Mouse (Mus musculus): ENCODE data around the gene Foxo1. TPM values are rescaled to one million over a fixed set of nuclear protein-coding genes. Genes with fewer than 3 reads are reported as not detected.
A peak's percentile ranks its signal among the peaks of the same experiment; 100 is the strongest.

The Foxo1 gene
- polyA plus RNA-seq (2015; fragmentation: Nextera tagmentation; extraction: Ambion mirVana): 5.6 and 6.0 TPM in 2 replicates

GRCm38 (mm10) chr3:52267652-52268486, at the start of gene Foxo1:
Gene Foxo1, plus strand, starts transcription at chr3:52268336.
- ATAC-seq (ENCODE audit: borderline replicate concordance, extremely low read depth, low FRiP score, low TSS enrichment): peak; percentile 94
- H3K9ac ChIP-seq: peak within 1 kb of the TSS; percentile 75

GRCm38 (mm10) chr3:52218864-52219263, 49.3 kb upstream of the Foxo1 start:
- no peak for ATAC-seq (ENCODE audit: borderline replicate concordance, extremely low read depth, low FRiP score, low TSS enrichment)
- H3K27ac ChIP-seq: no peak overlapping the region

More at GRCm38 (mm10) chr3:52267652-52268486, at the start of gene Foxo1:
- Histone ChIP-seq H3K4me1 (peaks cover 27% of the 10 kb centered on the region), H3K36me3 (no peaks in the 10 kb centered on the region), H3K9me3 (no peaks in the 10 kb centered on the region), H3K27me3 (peaks cover 8% of the 10 kb centered on the region), H3K4me3 (peak within 1 kb of the TSS; percentile 75), H3K4me2 (peak within 1 kb of the TSS; percentile 96), H3K27ac (peak within 1 kb of the TSS; percentile 90)
- WGBS: under 1% methylated on average over 85 of the region's 85 CpGs

GRCm38 (mm10) chr3:52221082-52221481, 47.1 kb upstream of the Foxo1 start:
- WGBS: 83% methylated on average over 3 of the region's 3 CpGs
- no peak overlapping the region for H3K4me2 ChIP-seq
- no peak overlapping the region for H3K27ac ChIP-seq
- H3K9me3 ChIP-seq: no peaks in the 10 kb centered on the region
- no peaks in the 10 kb centered on the region for H3K36me3 ChIP-seq
- H3K4me3 ChIP-seq: no peak overlapping the region
- H3K4me1 ChIP-seq: no peaks in the 10 kb centered on the region
- no peak for ATAC-seq (ENCODE audit: borderline replicate concordance, extremely low read depth, low FRiP score, low TSS enrichment)
- no peak overlapping the region for H3K9ac ChIP-seq
- no peaks in the 10 kb centered on the region for H3K27me3 ChIP-seq

More at GRCm38 (mm10) chr3:52218864-52219263, 49.3 kb upstream of the Foxo1 start:
- H3K4me3 ChIP-seq: no peak overlapping the region
- no peaks in the 10 kb centered on the region for H3K27me3 ChIP-seq
- no peaks in the 10 kb centered on the region for H3K9me3 ChIP-seq
- no peak overlapping the region for H3K4me2 ChIP-seq
- no peaks in the 10 kb centered on the region for H3K4me1 ChIP-seq
- 58% methylated on average over 7 of the region's 7 CpGs for WGBS
- no peaks in the 10 kb centered on the region for H3K36me3 ChIP-seq
- H3K9ac ChIP-seq: no peak overlapping the region

GRCm38 (mm10) chr3:52221931-52222330, 46.2 kb upstream of the Foxo1 start:
- no peak for ATAC-seq (ENCODE audit: borderline replicate concordance, extremely low read depth, low FRiP score, low TSS enrichment)
- Histone ChIP-seq H3K4me2 (no peak overlapping the region), H3K4me1 (no peaks in the 10 kb centered on the region), H3K36me3 (no peaks in the 10 kb centered on the region), H3K27me3 (no peaks in the 10 kb centered on the region), H3K27ac (no peak overlapping the region), H3K4me3 (no peak overlapping the region), H3K9me3 (no peaks in the 10 kb centered on the region), H3K9ac (no peak overlapping the region)
- 32% methylated on average over 5 of the region's 5 CpGs for WGBS

- no peaks in the 10 kb centered on the region for H3K27me3 ChIP-seq
- H3K9ac ChIP-seq: no peak overlapping the region
- no peak for ATAC-seq (ENCODE audit: borderline replicate concordance, extremely low read depth, low FRiP score, low TSS enrichment)
- no peaks in the 10 kb centered on the region for H3K36me3 ChIP-seq
- no peak overlapping the region for H3K4me3 ChIP-seq
- 75% methylated on average over 4 of the region's 4 CpGs for WGBS
- no peaks in the 10 kb centered on the region for H3K9me3 ChIP-seq
- no peak overlapping the region for H3K27ac ChIP-seq
- no peaks in the 10 kb centered on the region for H3K4me1 ChIP-seq
- H3K4me2 ChIP-seq: no peak overlapping the region
These were observed 31.6 kb upstream of the Foxo1 start for GRCm38 (mm10) chr3:52236488-52236887.

- Histone ChIP-seq H3K27ac (no peak overlapping the region), H3K9ac (no peak overlapping the region), H3K36me3 (no peaks in the 10 kb centered on the region), H3K4me2 (no peak overlapping the region), H3K27me3 (no peaks in the 10 kb centered on the region), H3K4me1 (no peaks in the 10 kb centered on the region), H3K9me3 (no peaks in the 10 kb centered on the region), H3K4me3 (no peak overlapping the region)
- 84% methylated on average over 3 of the region's 3 CpGs for WGBS
- ATAC-seq (ENCODE audit: borderline replicate concordance, extremely low read depth, low FRiP score, low TSS enrichment): no peak
These were observed 31.0 kb upstream of the Foxo1 start for GRCm38 (mm10) chr3:52237136-52237535.

- H3K4me2 ChIP-seq: no peak overlapping the region
- no peaks in the 10 kb centered on the region for H3K27me3 ChIP-seq
- H3K4me1 ChIP-seq: no peaks in the 10 kb centered on the region
- H3K27ac ChIP-seq: no peak overlapping the region
- no peak overlapping the region for H3K4me3 ChIP-seq
- no peaks in the 10 kb centered on the region for H3K36me3 ChIP-seq
- WGBS: 71% methylated on average over 5 of the region's 5 CpGs
- no peaks in the 10 kb centered on the region for H3K9me3 ChIP-seq
- H3K9ac ChIP-seq: no peak overlapping the region
- ATAC-seq (ENCODE audit: borderline replicate concordance, extremely low read depth, low FRiP score, low TSS enrichment): no peak
These were observed 27.1 kb upstream of the Foxo1 start for GRCm38 (mm10) chr3:52241062-52241461.

- Histone ChIP-seq H3K36me3 (no peaks in the 10 kb centered on the region), H3K9me3 (no peaks in the 10 kb centered on the region), H3K27ac (no peak overlapping the region), H3K27me3 (no peaks in the 10 kb centered on the region), H3K4me3 (no peak overlapping the region), H3K9ac (no peak overlapping the region), H3K4me2 (no peak overlapping the region), H3K4me1 (no peaks in the 10 kb centered on the region)
- ATAC-seq (ENCODE audit: borderline replicate concordance, extremely low read depth, low FRiP score, low TSS enrichment): peak; percentile 59; the same call in 1 of the 2 replicates
- 36% methylated on average over 6 of the region's 6 CpGs for WGBS
These were observed 25.6 kb upstream of the Foxo1 start for GRCm38 (mm10) chr3:52242457-52243105.

- Histone ChIP-seq H3K4me1 (no peaks in the 10 kb centered on the region), H3K36me3 (no peaks in the 10 kb centered on the region), H3K27me3 (no peaks in the 10 kb centered on the region), H3K9me3 (no peaks in the 10 kb centered on the region), H3K4me2 (no peak overlapping the region), H3K9ac (no peak overlapping the region), H3K4me3 (no peak overlapping the region), H3K27ac (no peak overlapping the region)
- ATAC-seq (ENCODE audit: borderline replicate concordance, extremely low read depth, low FRiP score, low TSS enrichment): no peak
- WGBS: 44% methylated on average over 12 of the region's 12 CpGs
These were observed 24.7 kb upstream of the Foxo1 start for GRCm38 (mm10) chr3:52243271-52244021.

- 80% methylated on average over 12 of the region's 12 CpGs for WGBS
- no peak overlapping the region for H3K9ac ChIP-seq
- H3K4me3 ChIP-seq: no peak overlapping the region
- H3K36me3 ChIP-seq: no peaks in the 10 kb centered on the region
- no peaks in the 10 kb centered on the region for H3K9me3 ChIP-seq
- H3K27ac ChIP-seq: no peak overlapping the region
- H3K4me1 ChIP-seq: no peaks in the 10 kb centered on the region
- no peaks in the 10 kb centered on the region for H3K27me3 ChIP-seq
- H3K4me2 ChIP-seq: no peak overlapping the region
- no peak for ATAC-seq (ENCODE audit: borderline replicate concordance, extremely low read depth, low FRiP score, low TSS enrichment)
These were observed 21.9 kb upstream of the Foxo1 start for GRCm38 (mm10) chr3:52245996-52246830.

GRCm38 (mm10) chr3:52251184-52251583, 17.0 kb upstream of the Foxo1 start:
- H3K9me3 ChIP-seq: no peaks in the 10 kb centered on the region
- H3K4me3 ChIP-seq: no peak overlapping the region
- no peak overlapping the region for H3K9ac ChIP-seq
- peaks cover 6% of the 10 kb centered on the region; the same call in 1 of the 2 replicates for H3K27me3 ChIP-seq
- H3K27ac ChIP-seq: no peak overlapping the region
- H3K36me3 ChIP-seq: no peaks in the 10 kb centered on the region
- H3K4me1 ChIP-seq: no peaks in the 10 kb centered on the region
- no peak for ATAC-seq (ENCODE audit: borderline replicate concordance, extremely low read depth, low FRiP score, low TSS enrichment)
- no peak overlapping the region for H3K4me2 ChIP-seq
- WGBS: 41% methylated on average over 1 of the region's 1 CpGs
